Mouse (Mus musculus) hindbrain, embryonic 11.5 days (tissue): Measurements from ENCODE around the gene Usp21. TPM values are rescaled to one million over a fixed set of nuclear protein-coding genes. Genes with fewer than 3 reads are reported as not detected.

Experiments
- ATAC-seq: fragments of 200-750 bp; cut with Nextera tagmentation; 2 replicates; pipeline ENCODE4 v1.8.0; 2017; ENCODE audit warnings: mild to moderate bottlenecking, moderate TSS enrichment, moderate library complexity; ENCODE audit not compliant: low FRiP score
- DNase-seq: peaks from one replicate; pipeline ENCODE4 v3.0.0-alpha.2; 2015; ENCODE audit warnings: low spot score
- H3K27ac ChIP-seq: fragments of 300-500 bp; sonication (generic); 2 replicates; pipeline ENCODE4 v1.5.1; 2014; ENCODE audit warnings: mild to moderate bottlenecking, low read depth, low read length
- H3K27me3 ChIP-seq: fragments of 300-500 bp; sonication (generic); 2 replicates; pipeline ENCODE4 v1.6.1; 2014; ENCODE audit warnings: mild to moderate bottlenecking, low read length, moderate library complexity, mixed read lengths; ENCODE audit not compliant: control insufficient read depth, insufficient read depth
- H3K36me3 ChIP-seq: fragments of 300-500 bp; sonication (generic); 2 replicates; pipeline ENCODE4 v1.6.1; 2014; ENCODE audit warnings: mild to moderate bottlenecking, low read length, moderate library complexity, mixed read lengths; ENCODE audit not compliant: control insufficient read depth, insufficient read depth
- H3K4me1 ChIP-seq: fragments of 300-500 bp; sonication (generic); replicated peaks from 2 replicates; pipeline ENCODE4 v1.6.1; 2014; ENCODE audit warnings: low read length, mixed read lengths; ENCODE audit not compliant: control insufficient read depth, insufficient read depth
- H3K4me2 ChIP-seq: fragments of 300-500 bp; sonication (generic); replicated peaks from 2 replicates; pipeline ENCODE4 v1.6.1; 2014; ENCODE audit warnings: mild to moderate bottlenecking, low read depth, low read length
- H3K4me3 ChIP-seq: fragments of 300-500 bp; sonication (generic); 2 replicates; pipeline ENCODE4 v1.5.1; 2014; ENCODE audit warnings: low read depth, low read length
- H3K9ac ChIP-seq: fragments of 300-500 bp; sonication (generic); 2 replicates; pipeline ENCODE4 v1.6.1; 2014; ENCODE audit warnings: low read depth, low read length
- H3K9me3 ChIP-seq: fragments of 300-500 bp; sonication (generic); 2 replicates; pipeline ENCODE4 v1.6.1; 2016; ENCODE audit warnings: low read length; ENCODE audit not compliant: control insufficient read depth
- WGBS: fragments of 180-500 bp; shearing (Covaris S2); extraction: QIAGEN DNeasy Blood & Tissue Kit; methylation state at CpG from one replicate; pipeline ENCODE4 v1.1.7; 2014; 5-methylcytosine and 5-hydroxymethylcytosine counted together
- polyA plus RNA-seq: library from polyadenylated mRNA; unstranded; fragments of >200 nt; fragmentation: Nextera tagmentation; extraction: Ambion mirVana; gene quantifications from 2 replicates; pipeline ENCODE4 v1.2.1, GENCODE M21; 2014

Gene Usp21
- polyA plus RNA-seq, 1 experiment from 2014 or later: 82.8 TPM

- WGBS: 96% methylated on average over 4 of the region's 4 CpGs
- H3K27me3 ChIP-seq: no peaks in the 10 kb centered on the region
- H3K9me3 ChIP-seq: no peaks in the 10 kb centered on the region
- DNase-seq (no peak), ATAC-seq (no peak)
- H3K4me3 ChIP-seq: no peak overlapping the region
- H3K27ac ChIP-seq: no peak overlapping the region
- H3K4me2 ChIP-seq: no peak overlapping the region
- no peaks in the 10 kb centered on the region for H3K4me1 ChIP-seq
- no peak overlapping the region for H3K9ac ChIP-seq
- peaks cover 8% of the 10 kb centered on the region for H3K36me3 ChIP-seq
Observed at GRCm38 (mm10) chr1:171234538-171234937, 53.3 kb downstream of the Usp21 start.

- WGBS: 84% methylated on average over 14 of the region's 14 CpGs
Observed at GRCm38 (mm10) chr1:171234126-171234525, 53.7 kb downstream of the Usp21 start, which contains the start of gene Fcer1g. Gene Fcer1g, minus strand, starts transcription at chr1:171234365.

GRCm38 (mm10) chr1:171232800-171233730 is 54.7 kb downstream of the Usp21 start:
- Histone ChIP-seq H3K36me3 (peaks cover 8% of the 10 kb centered on the region), H3K4me2 (no peak overlapping the region), H3K4me1 (no peaks in the 10 kb centered on the region), H3K27me3 (no peaks in the 10 kb centered on the region), H3K4me3 (no peak overlapping the region), H3K9me3 (no peaks in the 10 kb centered on the region), H3K9ac (no peak overlapping the region), H3K27ac (no peak overlapping the region)
- 86% methylated on average over 12 of the region's 12 CpGs for WGBS
- DNase-seq: no peak
- ATAC-seq: no peak

More at GRCm38 (mm10) chr1:171234126-171234525, 53.7 kb downstream of the Usp21 start, which contains the start of gene Fcer1g:
- Histone ChIP-seq H3K27ac (no peak within 1 kb of the TSS), H3K27me3 (no peaks in the 10 kb centered on the region), H3K9me3 (no peaks in the 10 kb centered on the region), H3K4me3 (no peak within 1 kb of the TSS), H3K9ac (no peak within 1 kb of the TSS), H3K4me1 (no peaks in the 10 kb centered on the region), H3K36me3 (peaks cover 8% of the 10 kb centered on the region), H3K4me2 (no peak within 1 kb of the TSS)
- ATAC-seq (no peak), DNase-seq (no peak)

GRCm38 (mm10) chr1:171232348-171232747 is 55.4 kb downstream of the Usp21 start:
- H3K4me3 ChIP-seq: no peak overlapping the region
- H3K36me3 ChIP-seq: peaks cover 6% of the 10 kb centered on the region
- WGBS: 94% methylated on average over 5 of the region's 5 CpGs
- no peaks in the 10 kb centered on the region for H3K9me3 ChIP-seq
- no peak overlapping the region for H3K9ac ChIP-seq
- no peaks in the 10 kb centered on the region for H3K4me1 ChIP-seq
- no peaks in the 10 kb centered on the region for H3K27me3 ChIP-seq
- ATAC-seq (no peak), DNase-seq (no peak)
- no peak overlapping the region for H3K27ac ChIP-seq
- no peak overlapping the region for H3K4me2 ChIP-seq

Other genes with a start within 250 kb of the Usp21 start
- gene Fcgr3, start 223.1 kb downstream of the Usp21 start, polyA plus RNA-seq: 9.6 TPM in 2 replicates
- gene Cfap126, start 174.1 kb downstream of the Usp21 start, polyA plus RNA-seq: 8.7 and 10.5 TPM in 2 replicates
- gene Sdhc, start 137.4 kb downstream of the Usp21 start, polyA plus RNA-seq: 259 and 284 TPM in 2 replicates
- 0.99 and 1.5 TPM in 2 replicates for gene Mpz, start 137.3 kb downstream of the Usp21 start, polyA plus RNA-seq
- gene Pcp4l1, start 91.7 kb downstream of the Usp21 start, polyA plus RNA-seq: 31.4 and 33.4 TPM in 2 replicates
- gene Nr1i3, start 74.0 kb downstream of the Usp21 start, polyA plus RNA-seq: 0.17 and 0.25 TPM in 2 replicates
- 23.5 and 28.8 TPM in 2 replicates for gene Tomm40l, start 65.5 kb downstream of the Usp21 start, polyA plus RNA-seq
- 3.1 and 5.0 TPM in 2 replicates for gene Apoa2, start 62.9 kb downstream of the Usp21 start, polyA plus RNA-seq
- gene Fcer1g, start 53.6 kb downstream of the Usp21 start, polyA plus RNA-seq: 22.1 and 26.1 TPM in 2 replicates
- gene Adamts4, start 37.6 kb downstream of the Usp21 start, polyA plus RNA-seq: 4.6 and 5.4 TPM in 2 replicates
- 259 and 263 TPM in 2 replicates for gene Ndufs2, start 36.6 kb downstream of the Usp21 start, polyA plus RNA-seq
- gene B4galt3, start 17.7 kb downstream of the Usp21 start, polyA plus RNA-seq: 59.1 and 66.3 TPM in 2 replicates
- gene Ppox, start 6.8 kb downstream of the Usp21 start, polyA plus RNA-seq: 48.1 and 51.8 TPM in 2 replicates
- 108 and 114 TPM in 2 replicates for gene Ufc1, start 7.0 kb upstream of the Usp21 start, polyA plus RNA-seq
- gene Dedd, start 41.2 kb upstream of the Usp21 start, polyA plus RNA-seq: 46.6 and 49.5 TPM in 2 replicates
- gene Nit1, start 57.7 kb upstream of the Usp21 start, polyA plus RNA-seq: 30.7 and 35.3 TPM in 2 replicates
- 68.3 and 68.4 TPM in 2 replicates for gene Pfdn2, start 57.7 kb upstream of the Usp21 start, polyA plus RNA-seq
- 1.3 and 2.0 TPM in 2 replicates for gene Klhdc9, start 72.8 kb upstream of the Usp21 start, polyA plus RNA-seq
- 0.66 and 0.96 TPM in 2 replicates for gene Nectin4, start 82.1 kb upstream of the Usp21 start, polyA plus RNA-seq
- gene Arhgap30, start 101.0 kb upstream of the Usp21 start, polyA plus RNA-seq: 0.54 and 0.99 TPM in 2 replicates
- gene Usf1, start 123.3 kb upstream of the Usp21 start, polyA plus RNA-seq: 122 and 143 TPM in 2 replicates
- 3.3 and 4.3 TPM in 2 replicates for gene Tstd1, start 130.9 kb upstream of the Usp21 start, polyA plus RNA-seq
- gene F11r, start 149.5 kb upstream of the Usp21 start, polyA plus RNA-seq: 16.9 and 20.1 TPM in 2 replicates
- 15.4 and 17.5 TPM in 2 replicates for gene Alyref2, start 215.5 kb upstream of the Usp21 start, polyA plus RNA-seq
- gene Itln1, start 247.3 kb upstream of the Usp21 start, polyA plus RNA-seq: not detected in 2 replicates